Mouse (Mus musculus): Measurements from ENCODE around the gene S100a13.
A peak's percentile ranks its signal among the peaks of the same experiment; 100 is the strongest.

The S100a13 gene

GRCm38 (mm10) chr3:90508287-90508949 lies 5.8 kb upstream of the S100a13 start:
- no peak for DNase-seq

DNA sequence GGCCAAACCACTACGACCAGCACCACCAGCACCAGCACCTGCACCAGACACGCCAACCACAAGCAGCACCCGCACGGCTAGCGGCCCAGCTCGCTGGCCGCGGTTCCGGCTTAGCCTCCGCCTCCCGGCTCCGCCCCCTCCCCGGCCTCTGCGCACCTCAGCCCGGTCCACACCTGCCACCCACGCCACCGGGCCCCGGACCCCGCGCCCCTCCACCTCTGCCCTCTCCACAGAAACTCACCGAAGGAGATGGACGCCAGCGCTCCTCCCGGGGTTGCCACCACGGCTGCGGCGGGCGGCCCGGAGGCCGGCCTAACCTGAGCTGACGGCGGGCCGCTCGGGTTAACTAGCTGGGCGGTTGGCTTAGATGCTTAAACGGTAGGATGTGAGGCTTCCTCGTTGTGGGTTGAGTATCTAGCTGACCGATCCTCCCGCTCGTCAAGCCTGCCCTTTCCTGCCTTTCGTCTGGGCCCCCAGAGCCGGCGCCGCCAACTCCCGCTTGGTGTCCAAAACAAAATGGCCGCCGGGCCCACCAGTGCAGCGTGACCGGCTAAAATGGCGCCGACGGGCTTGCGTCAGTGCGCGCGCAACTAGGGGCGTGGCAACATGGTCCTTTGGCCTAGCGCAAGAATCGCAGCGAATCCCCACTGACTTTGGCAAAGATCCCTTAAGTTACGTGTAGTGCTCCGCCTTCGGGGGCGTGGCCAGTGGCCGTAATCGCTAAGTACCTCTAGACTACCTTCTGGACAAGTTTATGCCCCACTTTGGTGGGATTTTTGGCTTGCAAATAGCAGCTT lies 5.1 kb upstream of the S100a13 start, which contains the start of gene Chtop:
Gene Chtop, minus strand, starts transcription at position 549 of the 797 bp plus-strand sequence.
- peak; percentile 99 for DNase-seq

DNA sequence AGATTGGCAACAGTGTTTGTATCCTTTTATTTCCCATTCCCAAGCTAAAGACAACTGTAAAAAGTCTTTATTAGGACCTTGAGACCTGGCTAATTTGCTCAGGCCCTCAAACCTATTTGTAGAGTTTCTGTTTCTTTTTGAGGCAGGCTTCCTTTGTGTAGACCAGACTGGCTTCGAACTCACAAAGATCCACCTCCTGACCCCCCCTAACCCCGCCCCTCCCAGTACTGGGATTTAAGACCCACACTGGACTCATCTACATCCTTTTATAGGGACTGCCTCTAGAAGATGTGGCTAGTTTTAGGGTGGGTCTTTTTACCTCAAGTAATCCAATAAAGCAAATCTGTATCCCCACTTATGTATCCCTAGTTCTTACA lies 4.5 kb upstream of the S100a13 start:
- no peak for DNase-seq

GRCm38 (mm10) chr3:90512276-90512675 lies 2.0 kb upstream of the S100a13 start:
- DNase-seq, result no peak

DNA sequence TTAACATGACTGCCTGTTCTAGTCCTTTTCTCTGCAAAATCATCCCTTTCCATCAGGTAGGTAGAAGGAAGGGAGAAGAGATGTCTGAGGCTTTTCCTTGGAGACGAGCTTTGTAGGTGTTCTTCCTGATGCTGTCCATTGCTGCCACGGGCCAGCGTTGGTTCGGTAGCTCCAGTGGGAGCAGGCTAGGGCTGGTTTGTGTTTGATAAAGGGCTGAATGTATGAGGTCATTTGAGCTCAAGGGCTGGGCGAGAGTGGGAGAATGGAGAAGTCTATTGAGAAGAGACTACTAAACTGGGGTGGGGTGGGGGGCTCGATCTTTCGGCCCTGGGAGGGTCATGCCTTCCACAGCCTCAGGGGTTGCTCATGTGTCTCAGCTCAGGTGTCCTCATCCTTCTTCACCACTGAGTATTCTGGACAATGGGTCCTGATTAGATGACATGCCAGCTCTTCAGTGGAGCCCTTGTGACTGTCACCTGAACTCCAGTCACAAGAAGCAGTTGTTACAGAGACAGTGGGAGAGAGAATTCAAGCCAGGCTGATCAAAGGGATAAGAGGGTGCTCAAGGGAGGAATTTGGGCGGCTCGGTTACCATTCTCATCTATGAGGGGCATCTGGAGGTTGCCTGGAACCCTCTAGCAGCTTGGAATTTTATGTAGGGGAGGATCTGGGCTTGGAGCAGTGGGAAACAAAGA lies 1.1 kb upstream of the S100a13 start:
- no peak for DNase-seq

GRCm38 (mm10) chr3:90514691-90515090 lies 456 bp downstream of the S100a13 start:
- no peak for DNase-seq

GRCm38 (mm10) chr3:90515242-90515641 lies 1.0 kb downstream of the S100a13 start:
- no peak for DNase-seq

DNA sequence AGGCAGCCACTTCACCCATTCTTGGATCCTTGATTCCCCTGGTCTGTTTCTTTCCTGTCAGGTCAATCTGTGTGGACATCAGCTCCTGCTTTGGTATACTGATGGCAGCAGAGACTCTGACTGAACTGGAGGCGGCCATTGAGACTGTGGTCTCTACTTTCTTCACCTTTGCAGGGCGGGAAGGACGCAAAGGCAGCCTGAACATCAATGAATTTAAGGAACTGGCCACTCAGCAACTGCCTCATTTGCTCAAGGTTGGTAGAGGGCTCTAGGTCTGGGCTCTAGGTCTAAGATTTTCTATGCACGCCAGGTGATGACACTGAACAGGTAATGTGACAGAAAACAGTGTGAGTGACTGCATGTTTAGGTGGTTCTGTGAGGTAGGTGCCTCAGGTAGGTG lies 1.6 kb downstream of the S100a13 start:
- DNase-seq, result no peak

DNA sequence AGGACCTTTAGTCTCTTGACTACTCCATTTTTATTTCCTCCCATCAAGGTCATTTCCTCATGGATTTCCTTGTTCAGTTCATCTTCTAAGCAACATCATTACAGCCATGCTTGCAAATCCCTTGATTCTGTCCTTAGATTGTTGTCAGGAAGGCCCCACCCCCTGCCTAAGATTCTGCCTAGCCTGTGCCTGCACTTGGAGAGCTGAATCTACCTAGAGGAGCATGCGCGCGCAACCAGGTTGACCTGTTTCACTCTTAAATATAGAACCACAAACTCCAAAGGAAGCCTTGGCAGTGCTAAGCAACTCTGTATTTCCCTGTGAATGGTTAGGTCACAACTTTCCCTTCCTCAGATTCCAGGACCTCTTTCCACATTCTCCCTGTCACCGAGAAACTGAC lies 3.5 kb downstream of the S100a13 start:
- DNase-seq, result no peak

- no peak for DNase-seq
Observed at GRCm38 (mm10) chr3:90525421-90525820, 11.2 kb downstream of the S100a13 start.

GRCm38 (mm10) chr3:90526076-90526475 lies 11.8 kb downstream of the S100a13 start:
- no peak for DNase-seq

DNA sequence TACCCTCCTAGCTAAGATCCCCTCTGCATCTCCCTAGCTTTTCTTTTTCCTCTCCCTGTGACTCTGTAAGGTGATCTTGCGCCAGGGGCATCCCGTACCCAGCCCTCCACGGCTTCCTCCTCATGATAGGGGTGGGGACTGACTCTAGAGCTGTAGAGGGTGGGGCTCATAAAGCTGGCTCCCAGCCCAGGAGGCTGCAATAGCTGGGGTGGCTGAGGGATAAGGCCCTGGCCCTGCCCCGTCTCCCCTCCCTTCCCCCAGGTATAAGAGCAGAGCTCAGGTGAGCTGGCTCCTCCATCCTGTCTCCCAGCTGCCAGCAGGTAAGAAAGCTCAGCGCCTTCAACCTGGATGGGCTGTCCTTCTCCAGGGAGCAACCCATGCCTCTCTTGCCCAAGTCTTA lies 12.3 kb downstream of the S100a13 start, which contains the start of gene S100a14:
Gene S100a14, plus strand, starts transcription at position 277 of the 400 bp plus-strand sequence.
- no peak for DNase-seq

- no peak for DNase-seq
Observed at GRCm38 (mm10) chr3:90527291-90527873, 13.1 kb downstream of the S100a13 start.

- no peak for DNase-seq
Observed at GRCm38 (mm10) chr3:90531713-90532112, 17.5 kb downstream of the S100a13 start.

DNA sequence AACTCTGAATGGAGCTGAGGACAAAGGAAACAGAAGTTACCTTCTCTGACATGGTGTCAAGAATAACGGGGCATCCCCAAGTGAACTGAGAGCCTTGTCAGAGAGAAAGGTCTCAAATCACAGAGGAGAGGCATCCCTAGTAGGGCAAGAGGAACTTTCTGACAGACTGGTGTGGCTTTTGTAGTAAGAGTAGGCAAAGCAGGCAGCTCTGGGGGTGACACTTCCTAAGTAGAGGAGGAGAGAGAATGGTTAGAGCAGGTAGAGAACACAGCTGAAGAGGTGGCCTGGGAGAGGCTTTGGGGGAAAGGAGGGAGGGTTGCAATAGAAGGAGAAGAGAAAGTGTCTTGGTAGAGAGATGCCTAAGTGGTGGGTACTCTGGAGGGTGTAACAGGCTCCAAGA lies 21.2 kb downstream of the S100a13 start:
- no peak for DNase-seq

DNA sequence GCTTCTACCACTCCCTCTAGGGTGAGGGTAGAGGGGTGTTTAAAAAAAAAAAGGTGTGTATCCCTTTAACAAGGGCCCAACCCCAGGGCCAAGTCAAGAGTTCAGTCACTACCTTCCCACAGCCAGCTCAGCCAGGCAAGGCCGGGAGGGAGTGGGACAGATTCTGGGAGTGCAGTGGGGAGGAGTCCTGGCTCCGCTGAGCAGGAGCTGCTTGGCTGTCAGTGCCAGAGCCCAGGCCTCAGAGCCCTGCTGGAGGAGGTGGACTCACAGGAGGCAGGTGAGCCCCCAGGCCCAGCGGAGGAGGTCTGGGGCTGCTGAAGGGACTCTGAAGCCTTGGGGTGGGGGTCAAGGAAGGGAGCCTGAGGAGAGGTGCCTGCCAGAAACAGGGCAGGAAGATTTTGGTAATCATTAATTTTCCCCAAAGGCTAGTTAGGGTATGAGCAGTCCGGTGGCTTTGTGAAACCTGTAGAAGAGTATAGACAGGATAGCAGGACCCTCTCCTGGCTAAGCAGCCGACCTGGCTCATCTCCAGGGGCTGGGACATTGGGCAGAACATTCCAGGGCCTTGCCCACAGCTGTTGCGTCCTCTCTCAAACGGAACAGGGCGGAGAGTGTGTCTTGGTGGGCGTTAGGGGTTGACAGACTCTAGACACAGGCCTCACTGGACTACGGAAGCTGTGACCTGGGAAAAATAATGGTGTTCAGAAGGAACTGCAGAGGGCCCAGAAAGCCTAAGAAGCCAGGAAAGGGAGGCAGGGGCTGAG lies 23.1 kb downstream of the S100a13 start, which contains the start of gene S100a16:
Gene S100a16, plus strand, starts transcription at position 114 of the 764 bp plus-strand sequence.
- DNase-seq, result peak; percentile 75

DNA sequence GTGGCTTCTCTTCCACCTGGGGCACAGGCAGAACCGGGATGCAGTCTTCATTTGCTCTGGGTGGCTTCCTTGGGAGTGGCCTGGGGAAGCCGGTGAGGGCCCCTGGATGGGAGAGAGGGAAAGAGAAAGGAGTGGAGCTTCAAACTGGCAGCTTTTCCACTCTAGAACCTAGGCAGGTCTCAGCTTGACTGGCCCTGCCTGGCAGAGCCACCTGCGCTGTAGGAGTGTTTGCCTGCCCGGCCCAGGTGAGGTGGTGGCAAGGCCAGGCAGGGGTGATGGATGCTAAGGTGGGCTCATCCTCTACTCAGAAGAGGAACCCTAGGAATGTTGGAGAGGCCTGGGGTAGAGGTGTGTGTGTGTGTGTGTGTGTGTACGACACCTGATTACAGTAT lies 23.7 kb downstream of the S100a13 start:
- DNase-seq, result no peak

DNA sequence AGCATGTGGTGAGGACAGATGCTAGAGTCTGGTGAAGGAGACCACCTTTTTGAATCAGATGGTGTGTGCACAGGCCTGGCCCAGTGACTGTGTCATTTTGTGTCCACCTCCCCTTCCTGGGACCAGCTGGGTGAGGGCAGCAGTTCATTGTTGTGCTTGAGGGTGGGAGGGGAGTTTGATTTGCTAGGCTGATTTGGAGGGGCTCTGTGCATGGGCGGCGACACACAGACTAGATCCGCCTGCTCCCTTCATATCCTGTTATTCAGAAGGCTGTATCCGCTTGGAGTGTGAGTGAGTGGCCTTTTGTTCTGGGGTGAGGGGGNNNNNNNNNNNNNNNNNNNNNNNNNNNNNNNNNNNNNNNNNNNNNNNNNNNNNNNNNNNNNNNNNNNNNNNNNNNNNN lies 26.7 kb downstream of the S100a13 start:
- peak; percentile 32 for DNase-seq

- DNase-seq, result no peak
Observed at GRCm38 (mm10) chr3:90549676-90550420, 35.6 kb downstream of the S100a13 start.

DNA sequence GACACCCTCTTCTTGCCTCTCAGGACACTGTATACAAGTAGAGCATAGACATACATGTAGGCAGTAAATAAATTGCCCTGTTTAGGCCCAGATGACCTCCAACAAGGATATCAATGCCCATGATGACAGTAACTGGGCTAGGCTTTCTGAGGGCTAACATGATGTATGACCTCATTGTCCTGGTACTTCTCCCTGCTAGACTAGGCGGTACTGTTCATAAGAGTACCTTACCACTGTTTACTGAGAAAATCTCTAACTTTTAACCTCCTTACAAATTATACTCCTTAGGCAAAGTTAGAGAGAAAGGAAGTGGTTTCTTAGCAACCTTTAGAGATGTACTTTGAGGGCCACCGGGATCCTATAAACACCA lies 36.2 kb downstream of the S100a13 start:
- DNase-seq, result no peak

GRCm38 (mm10) chr3:90552231-90552630 lies 38.0 kb downstream of the S100a13 start:
- DNase-seq, result no peak

DNA sequence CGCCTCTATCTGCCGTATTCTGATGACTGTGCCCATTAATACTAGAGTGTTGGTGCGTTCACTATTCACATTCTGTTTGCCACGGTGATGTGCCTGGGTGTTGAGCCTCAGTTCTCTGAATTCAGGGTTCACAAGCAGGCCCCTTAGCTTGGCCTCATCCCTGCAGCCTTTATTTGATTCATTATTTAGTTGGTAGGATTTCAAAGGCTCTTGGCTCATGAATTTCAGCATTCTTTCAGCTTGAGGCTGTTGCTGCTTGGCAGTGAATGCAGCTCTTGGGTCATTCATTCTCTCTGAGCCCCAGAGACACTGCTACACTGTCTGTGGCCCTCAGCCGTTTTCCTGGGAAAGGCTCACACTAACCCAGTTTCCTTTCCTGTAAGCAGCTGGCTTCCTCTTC lies 41.7 kb downstream of the S100a13 start:
- peak; percentile 26 for DNase-seq

Data from cerebellum, adult 9-10 months (tissue).